Mouse (Mus musculus) brain, embryonic 14.5 days (tissue): Measurements from ENCODE around the gene Snx27.

Source experiments
- CTCF ChIP-seq: fragments of 200-500 bp; IDR thresholded peaks from 2 replicates; pipeline ENCODE4 v1.5.1; 2012; ENCODE audit warnings: inconsistent platforms, mild to moderate bottlenecking, moderate library complexity, borderline replicate concordance; ENCODE audit not compliant: insufficient read depth, insufficient read length; ENCODE audit errors: extremely low read depth
- POLR2A ChIP-seq: fragments of 200-500 bp; IDR thresholded peaks from 2 replicates; pipeline ENCODE4 v1.6.1; 2012; ENCODE audit warnings: mild to moderate bottlenecking, inconsistent platforms, borderline replicate concordance; ENCODE audit not compliant: poor library complexity, insufficient read depth, insufficient read length, severe bottlenecking; ENCODE audit errors: extremely low read depth

DNA sequence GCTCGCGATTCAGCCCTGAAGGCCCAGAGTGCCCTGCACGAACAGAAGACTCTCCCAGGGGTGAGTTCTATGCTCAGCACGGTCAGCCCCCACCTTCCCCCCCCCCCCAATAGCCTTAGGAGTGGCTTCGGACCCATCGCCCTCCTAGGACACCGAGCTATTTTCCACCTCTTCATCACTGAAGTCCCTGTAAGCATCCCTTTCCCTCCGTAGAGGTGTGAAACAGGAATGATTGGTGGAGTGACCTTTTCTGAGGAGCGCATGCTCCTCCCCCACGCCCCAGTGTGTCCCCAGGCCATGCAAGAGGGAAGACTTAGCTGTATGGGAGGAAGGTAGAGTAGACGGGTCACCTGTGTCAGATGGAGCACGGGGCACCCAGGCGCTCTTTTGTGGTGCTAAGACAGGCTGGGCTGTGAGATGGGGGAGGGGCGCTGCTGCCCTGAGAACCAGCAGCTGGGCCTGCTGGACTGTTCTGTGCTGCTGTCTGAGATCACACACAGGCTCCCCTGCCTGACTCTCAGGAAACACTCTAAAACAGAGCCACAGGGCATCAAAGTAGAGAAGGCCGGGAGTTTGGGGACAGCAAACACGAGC lies 102.1 kb downstream of the Snx27 start, which contains the start of gene Riiad1:
- TF ChIP-seq POLR2A (no peak), CTCF (no peak)
